Mouse (Mus musculus): ENCODE measurements around the gene Fgf8.

Gene Fgf8

GRCm38 (mm10) chr19:45748691-45749242 lies 6.1 kb upstream of the Fgf8 start:
- in situ Hi-C loops (cut with MboI, MseI), result loop anchor here (5.0 to 10.0 kb wide), 2 partner anchors 176 to 534 kb away; no protein-coding TSS in a partner anchor

GRCm38 (mm10) chr19:45748206-45748605 lies 5.5 kb upstream of the Fgf8 start:
- in situ Hi-C loops (cut with MboI, MseI), result loop anchor here (5.0 to 10.0 kb wide), 2 partner anchors 176 to 533 kb away; no protein-coding TSS in a partner anchor

DNA sequence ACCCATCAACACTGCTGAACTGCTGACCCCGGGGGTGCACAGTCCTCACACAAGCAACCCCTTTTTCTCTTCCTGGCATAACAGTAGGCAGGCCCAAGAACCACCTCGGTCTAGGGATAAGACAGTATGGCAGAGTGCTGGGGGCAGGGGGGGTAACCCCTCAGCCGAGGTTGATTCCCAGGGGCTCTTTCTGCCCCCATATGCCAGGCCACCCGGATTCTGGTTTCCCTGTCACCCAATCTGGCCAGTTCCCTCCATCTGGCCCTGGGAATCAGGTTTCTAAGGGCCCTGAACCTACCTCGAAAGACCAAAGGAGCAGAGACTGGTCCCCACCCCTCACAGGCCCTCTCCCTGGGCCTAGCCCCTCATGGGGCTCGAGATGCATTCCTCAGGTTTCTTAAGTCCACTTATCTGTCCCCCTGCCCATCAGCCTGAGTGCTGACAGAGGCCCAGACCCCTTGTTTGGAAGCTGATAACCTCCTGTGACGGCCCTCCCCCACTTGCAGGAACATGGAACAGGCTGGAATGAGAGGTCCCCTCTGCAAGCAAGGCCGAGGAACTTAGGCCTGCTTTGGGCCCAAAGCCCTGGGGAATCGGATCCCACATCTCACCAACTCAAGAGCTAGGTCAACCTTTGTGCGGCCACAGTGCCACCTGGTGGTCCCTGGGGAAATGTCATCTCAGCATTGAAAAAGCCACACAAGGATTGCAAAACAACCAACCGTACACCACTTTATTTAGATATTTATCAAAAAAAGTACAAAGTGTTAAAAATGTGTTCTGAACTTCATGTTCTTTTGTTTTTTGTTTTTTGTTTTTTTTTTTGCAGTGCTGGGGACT lies 4.5 kb upstream of the Fgf8 start:
- in situ Hi-C loops (cut with MboI, MseI), result loop anchor here (5.0 to 10.0 kb wide), 2 partner anchors 175 to 532 kb away; no protein-coding TSS in a partner anchor

DNA sequence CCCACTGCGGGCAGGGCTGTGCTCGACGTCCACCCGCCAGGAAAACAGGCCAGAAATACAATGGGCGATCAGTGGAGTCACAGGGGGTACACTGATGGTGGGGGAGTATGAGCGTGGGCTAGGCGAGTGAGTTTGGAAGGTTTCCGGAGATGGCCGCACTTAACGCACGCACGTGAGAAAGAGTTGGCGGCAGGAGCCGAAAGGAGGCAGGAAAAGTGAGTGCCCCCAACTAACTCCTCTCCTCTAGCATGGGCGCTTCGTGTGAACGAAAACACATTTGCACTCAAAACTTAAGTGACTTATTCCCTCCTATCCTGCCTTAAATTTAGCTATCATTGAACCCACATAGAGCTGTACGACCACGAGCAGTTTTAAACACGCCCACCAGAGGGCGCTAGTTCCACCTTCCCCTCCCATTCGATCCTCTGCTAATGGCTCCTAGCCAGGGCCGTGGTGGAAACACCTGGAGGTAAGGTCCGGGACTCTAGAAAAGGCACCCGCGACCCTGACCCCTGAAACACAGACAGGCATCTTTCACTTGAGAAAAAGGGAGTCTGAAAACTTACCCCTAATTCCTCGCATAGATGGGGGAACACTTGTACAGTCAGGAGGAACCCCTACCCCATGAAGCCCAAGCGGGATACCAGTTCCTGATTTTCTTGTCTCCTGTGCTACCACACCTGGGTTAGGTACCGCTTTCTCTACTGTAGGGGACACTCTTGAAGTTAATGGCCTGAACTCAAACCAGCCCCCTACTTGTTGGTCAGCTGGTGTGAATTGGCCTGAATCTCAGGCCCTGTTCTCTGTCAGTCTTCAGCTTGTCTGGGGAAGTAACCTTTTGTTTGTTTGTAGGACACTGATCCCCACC lies 3.7 kb upstream of the Fgf8 start:
- in situ Hi-C loops (cut with MboI, MseI), result loop anchor here (5.0 to 10.0 kb wide), 2 partner anchors 174 to 532 kb away; no protein-coding TSS in a partner anchor

- in situ Hi-C loops (cut with MboI, MseI), result loop anchor here (5.0 to 10.0 kb wide), 2 partner anchors 173 to 531 kb away; no protein-coding TSS in a partner anchor
These were observed 2.8 kb upstream of the Fgf8 start for GRCm38 (mm10) chr19:45745344-45746152.

GRCm38 (mm10) chr19:45743619-45744018 lies 904 bp upstream of the Fgf8 start:
- in situ Hi-C loops (cut with MboI, MseI), result loop anchor here (10.0 kb wide), 1 partner anchor 529 kb away; no protein-coding TSS in a partner anchor

DNA sequence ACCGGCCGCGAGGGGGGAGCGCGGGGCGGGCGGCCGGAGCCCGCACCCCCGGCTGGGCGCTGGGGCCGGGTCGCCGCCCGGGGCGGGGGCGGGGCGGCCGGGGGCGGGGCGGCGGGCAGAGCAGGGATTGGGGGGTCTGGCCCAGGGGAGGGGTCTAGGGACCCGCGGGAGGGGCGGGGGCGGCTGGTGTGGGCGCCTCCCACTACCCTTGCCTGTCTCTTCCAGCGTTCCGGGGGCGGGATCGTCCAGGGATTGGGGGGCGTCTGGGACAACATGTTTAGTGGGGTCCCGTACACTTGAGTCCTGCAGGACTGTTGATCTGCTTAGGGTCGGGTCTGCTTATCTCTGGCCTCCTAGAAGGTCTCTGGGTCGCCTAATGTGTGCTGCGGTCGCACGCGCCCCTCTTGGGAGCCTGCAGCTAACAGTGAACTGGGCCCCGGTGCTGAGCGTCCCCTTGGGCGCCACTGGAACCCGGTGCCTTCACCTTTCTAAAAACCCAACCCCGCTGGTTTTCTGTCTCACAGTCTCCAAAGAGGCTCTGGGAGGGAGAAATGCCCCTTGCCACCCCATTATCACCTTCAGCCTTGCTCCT lies 365 bp upstream of the Fgf8 start:
- in situ Hi-C loops (cut with MboI, MseI), result loop anchor here (10.0 kb wide), 1 partner anchor 528 kb away; no protein-coding TSS in a partner anchor

DNA sequence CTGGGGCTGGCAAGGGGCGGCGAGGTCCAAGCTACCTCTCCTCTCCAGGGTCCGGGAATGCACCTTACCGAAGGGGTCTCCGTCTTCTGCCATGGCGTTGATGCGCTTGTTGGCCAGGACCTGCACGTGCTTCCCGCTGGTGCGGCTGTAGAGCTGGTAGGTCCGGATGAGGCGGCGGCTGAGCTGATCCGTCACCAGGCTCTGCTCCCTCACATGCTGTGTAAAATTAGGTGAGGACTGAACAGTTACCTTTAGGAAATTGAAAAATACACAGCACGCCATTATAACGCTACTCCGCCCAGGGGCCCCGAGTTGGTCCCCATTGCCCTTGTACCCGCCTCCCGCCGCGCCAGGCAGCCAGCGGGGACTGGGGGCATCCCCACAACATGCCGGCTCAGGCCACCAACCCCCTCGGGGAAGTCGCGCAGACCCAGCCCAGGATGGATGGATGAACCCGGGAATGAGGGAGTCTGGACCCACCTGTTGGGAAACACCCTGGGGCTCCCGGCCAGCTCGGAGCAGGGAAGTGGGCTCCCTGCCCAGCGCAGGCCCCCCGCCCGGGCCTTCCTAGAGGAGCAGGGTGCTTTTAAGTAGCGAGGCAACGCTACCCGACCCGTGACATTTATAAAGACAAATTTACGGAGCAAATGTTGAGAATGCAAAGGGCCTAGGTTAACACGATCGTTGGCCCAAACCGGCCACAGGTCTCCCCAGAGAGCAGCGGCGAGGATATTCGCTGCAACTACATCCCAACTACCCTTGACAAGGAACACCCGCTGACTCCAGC lies 1.1 kb downstream of the Fgf8 start:
- in situ Hi-C loops (cut with MboI, MseI), result loop anchor here (10.0 kb wide), 1 partner anchor 527 kb away; no protein-coding TSS in a partner anchor

- in situ Hi-C loops (cut with MboI, MseI), result loop anchor here (10.0 kb wide), 1 partner anchor 526 kb away; no protein-coding TSS in a partner anchor
These were observed 1.9 kb downstream of the Fgf8 start for GRCm38 (mm10) chr19:45740817-45741216.

GRCm38 (mm10) chr19:45740233-45740632 lies 2.5 kb downstream of the Fgf8 start:
- in situ Hi-C loops (cut with MboI, MseI), result loop anchor here (10.0 kb wide), 1 partner anchor 525 kb away; no protein-coding TSS in a partner anchor

DNA sequence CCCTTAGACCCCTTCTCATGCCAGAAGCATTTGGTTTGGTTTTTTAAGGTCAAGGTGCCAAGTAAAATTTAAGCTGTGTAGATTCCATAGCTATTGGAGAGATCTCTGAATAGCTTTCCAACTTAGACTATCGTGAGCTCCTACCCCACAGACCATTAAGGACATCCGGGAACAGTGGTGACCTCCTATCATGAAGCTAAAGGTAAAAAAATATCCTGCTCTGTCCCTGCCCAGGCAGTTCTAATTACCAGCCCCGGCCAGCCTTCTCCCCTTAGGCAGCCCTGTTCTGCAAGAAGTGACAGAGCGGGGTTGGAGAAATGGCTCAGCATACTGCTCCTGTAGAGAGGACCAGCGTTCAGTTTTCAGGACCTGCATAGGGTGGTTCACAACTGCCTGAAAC lies 4.2 kb downstream of the Fgf8 start:
- in situ Hi-C loops (cut with MboI, MseI), result no loop called here

- in situ Hi-C loops (cut with MboI, MseI), result no loop called here
These were observed 4.8 kb downstream of the Fgf8 start for GRCm38 (mm10) chr19:45737846-45738484.

- in situ Hi-C loops (cut with MboI, MseI), result no loop called here
These were observed 5.4 kb downstream of the Fgf8 start for GRCm38 (mm10) chr19:45737208-45737845.

DNA sequence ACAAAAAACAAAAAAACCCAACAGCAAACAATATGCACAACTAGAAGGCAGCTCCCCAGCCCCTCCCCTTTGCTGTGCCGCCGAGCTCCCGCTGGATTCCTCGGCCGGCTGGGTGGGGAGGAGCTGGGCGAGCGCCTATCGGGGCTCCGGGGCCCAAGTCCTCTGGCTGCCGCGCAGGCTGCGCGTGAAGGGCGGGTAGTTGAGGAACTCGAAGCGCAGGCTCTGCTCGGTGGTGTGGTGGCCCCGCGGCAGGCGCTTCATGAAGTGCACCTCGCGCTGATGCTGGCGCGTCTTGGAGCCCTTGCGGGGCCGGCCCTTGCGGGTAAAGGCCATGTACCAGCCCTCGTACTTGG lies 5.9 kb downstream of the Fgf8 start:
- in situ Hi-C loops (cut with MboI, MseI), result no loop called here

DNA sequence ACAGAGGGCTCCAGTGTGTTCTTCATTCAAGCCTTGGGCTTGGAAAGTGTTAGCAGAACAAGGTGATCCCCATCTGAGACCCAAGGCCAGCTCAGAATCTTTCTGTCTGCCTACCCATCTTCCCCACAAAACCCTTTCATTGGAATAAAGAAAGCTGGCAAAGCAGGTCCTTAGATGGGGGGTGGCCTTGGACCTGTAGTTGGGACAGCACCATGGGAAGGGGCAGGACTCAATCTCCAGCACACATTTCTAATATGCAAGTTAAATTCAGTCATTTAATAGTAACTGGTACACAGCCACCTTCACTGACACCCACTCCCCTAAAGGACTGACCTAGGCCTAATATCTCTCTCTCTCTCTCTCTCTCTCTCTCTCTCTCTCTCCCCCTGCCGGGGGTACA lies 6.5 kb downstream of the Fgf8 start:
- in situ Hi-C loops (cut with MboI, MseI), result no loop called here

DNA sequence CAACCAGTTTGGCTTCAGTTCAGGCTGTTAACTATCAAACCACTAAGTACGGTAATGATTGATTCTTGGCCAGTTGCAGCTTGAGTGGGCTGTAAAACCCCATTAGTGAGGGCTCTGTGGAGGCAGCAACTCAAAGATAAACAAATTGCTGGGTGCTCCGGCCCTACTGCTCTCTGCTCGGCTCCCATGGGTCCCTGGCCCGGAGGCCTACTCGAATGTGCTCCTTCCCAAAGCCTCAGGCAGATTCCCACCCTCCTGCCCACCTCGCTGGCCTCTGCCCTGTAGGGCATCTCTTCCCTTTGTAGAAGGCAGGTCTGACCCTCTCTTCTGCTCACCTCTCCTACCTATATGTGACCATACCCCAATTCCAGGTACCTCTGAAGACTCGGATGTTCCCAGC lies 8.0 kb downstream of the Fgf8 start:
- in situ Hi-C loops (cut with MboI, MseI), result no loop called here

- in situ Hi-C loops (cut with MboI, MseI), result no loop called here
These were observed 8.5 kb downstream of the Fgf8 start for GRCm38 (mm10) chr19:45734191-45734590.

GRCm38 (mm10) chr19:45733564-45733963 lies 9.2 kb downstream of the Fgf8 start:
- in situ Hi-C loops (cut with MboI, MseI), result no loop called here

DNA sequence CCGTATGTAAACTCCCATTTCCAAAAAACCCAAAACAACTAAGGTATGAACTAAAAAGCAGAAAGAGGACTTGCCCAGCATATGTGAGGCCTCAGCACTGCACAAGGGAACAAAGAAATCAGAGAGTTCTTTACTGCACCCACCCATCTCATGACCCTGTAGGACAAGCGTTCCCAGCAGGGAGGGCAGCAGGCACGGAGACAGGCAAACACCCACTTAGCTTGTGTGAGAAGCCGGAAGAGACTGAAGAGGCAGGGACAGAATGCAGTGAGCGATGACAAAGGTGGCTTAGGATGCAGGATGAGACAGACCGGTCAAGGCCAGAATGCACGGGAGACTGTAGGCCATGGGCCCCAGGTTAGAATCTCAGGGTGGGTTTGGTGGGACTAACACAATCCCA lies 11.1 kb downstream of the Fgf8 start:
- in situ Hi-C loops (cut with MboI, MseI), result no loop called here
